Mouse (Mus musculus) gastrocnemius, postnatal 10 days (tissue): ENCODE results near the gene F7. TPM values are rescaled to one million over a fixed set of nuclear protein-coding genes. Genes with fewer than 3 reads are reported as not detected.

Experiments used
- DNase-seq: peaks from one replicate; pipeline ENCODE4 v3.0.0; 2021; ENCODE audit warnings: mixed read lengths
- long read RNA-seq, 2 experiments: library from polyadenylated mRNA; stranded (forward); transcript quantifications; one replicate each; pipeline ENCODE4 v2.0.0; 2021
- total RNA-seq, 2 experiments: library from RNA; stranded (reverse); gene quantifications; 2 replicates each; pipeline ENCODE4 v1.2.3; 2021

F7 gene
- total RNA-seq: not detected
- long read RNA-seq, experiment 1: 0 reads
- long read RNA-seq, experiment 2: 0 reads

DNA sequence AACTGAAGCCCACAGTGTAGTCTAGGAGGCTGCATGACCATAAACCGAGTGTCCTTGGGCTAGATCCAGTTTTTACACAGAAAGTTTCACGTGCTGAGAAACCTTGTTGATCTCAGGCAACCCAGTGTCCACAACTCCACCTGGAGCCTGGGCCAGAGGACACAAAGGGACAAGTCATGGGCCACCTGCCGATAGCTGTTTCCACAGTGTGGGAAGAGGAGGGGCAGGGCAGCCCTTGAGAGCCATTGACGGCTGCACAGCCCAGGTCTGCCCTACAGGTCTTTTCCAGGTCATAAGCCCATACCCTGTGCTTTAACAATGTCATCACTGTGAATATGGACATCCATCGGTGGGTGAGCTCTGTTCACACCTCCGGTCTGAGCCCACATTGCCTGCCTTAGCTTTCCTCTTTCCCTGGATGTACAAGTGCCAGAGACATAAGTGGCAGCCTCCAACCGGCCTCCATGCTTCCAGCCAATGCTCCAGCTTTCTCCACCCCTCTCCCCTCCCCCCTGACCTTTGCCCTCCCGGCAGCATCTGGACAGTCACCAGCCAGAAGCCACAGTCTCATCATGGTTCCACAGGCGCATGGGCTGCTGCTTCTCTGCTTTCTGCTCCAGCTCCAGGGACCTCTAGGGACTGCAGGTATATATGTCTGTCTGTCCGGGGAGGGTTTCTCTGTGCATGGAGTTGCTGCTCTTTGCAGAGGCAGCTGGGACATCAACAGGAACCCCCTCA lies at the start of gene F7:
F7 (plus strand) TSS at position 548 of the 738 bp plus-strand sequence.
- DNase-seq: no peak

DNA sequence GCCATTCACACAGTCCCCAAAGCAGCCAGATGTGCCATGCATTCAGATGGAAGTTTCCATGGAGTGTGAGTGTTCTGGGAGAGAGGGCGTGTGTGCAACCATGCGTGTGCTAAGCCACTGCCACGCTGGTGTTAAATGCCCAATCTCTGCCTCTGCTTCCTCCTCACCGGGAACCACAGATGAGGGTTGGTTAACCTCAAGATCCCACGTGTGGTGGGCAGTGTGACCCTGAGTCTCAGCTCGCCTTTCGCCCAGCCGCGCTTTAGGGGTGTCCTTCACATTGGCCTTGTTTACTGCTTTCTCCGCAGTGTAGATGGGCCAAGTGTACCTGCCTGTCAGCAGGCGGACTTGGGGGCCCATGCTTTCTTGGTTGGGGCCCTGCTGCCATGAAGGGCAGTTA lies 49.5 kb upstream of the F7 start:
- no peak for DNase-seq

DNA sequence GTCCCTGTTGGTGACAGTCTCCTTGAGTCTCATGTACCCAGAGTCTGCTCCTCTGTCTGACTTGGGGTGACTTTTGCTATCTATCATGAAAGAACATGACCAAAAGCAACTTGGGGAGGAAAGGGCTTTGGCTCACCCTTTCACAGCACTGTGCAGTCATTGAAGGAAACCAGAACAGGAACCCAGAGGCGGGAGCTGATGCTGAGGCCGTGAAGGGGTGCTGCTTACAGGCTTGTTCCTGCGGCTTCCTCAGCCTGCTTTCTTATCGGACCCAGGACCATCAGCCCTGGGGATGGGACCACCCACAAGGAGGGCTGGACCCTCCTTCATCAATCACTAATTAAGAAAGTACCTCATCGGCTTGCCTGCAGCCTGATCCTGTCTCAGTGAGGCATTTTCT lies 49.1 kb upstream of the F7 start:
- no peak for DNase-seq

DNA sequence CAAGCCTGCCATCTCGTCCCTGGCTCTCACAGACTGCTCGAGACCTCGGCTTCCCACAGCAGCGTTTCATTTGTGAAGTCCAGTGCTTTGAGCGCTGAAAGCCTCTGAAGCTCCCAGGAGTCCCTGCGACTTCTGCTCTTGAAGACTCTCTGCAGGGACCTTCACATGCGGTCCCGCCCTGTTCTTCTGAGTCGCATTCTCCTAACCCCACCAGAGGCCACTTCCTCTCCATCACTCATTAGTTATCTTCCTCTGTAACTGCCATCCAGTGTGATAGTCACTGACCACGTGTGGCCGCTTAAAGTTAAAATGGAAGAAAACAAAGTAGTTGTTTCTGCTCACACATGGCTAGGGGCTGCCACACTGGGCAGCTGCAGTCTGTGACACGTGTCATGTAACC lies 48.5 kb upstream of the F7 start:
- DNase-seq: no peak

DNA sequence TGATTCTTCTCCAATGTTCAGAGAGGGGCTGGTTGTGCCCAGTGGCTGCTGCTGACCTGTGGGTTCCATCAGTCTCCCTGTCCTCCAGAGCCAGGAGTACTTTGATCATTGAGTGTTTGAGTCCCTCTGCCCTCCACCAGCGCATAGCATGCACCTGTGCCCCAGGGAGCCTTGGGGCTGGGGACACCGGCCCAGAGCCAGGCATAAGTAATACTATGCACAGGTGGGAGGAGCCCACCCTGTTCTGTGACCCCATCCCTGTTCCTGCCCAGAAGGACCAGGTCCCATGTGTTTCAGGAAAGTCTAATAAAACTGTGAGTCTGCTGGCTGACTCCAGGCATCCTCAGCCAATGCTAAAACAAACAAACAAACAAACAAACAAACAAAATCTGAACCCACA lies 47.5 kb upstream of the F7 start:
- DNase-seq: no peak

DNA sequence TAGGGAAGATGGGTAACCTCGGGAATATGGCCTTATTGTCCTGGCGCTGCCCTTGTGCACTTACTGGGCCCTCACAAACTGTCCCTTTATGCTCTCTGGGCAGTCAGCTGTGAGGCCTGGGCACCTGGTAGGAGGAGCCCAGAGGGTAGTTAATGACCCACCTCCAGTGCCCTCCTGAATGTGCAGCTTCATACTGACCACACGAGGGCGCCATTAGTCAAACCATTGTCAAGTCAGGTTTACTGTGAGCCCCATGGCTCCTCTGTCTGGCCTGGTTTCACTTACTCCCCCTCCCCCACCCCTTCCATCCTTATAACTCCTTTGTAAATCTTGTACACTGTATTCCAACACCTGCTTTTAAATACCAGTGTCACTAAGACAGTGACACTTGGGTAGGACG lies 47.1 kb upstream of the F7 start:
- DNase-seq: peak; percentile 57

DNA sequence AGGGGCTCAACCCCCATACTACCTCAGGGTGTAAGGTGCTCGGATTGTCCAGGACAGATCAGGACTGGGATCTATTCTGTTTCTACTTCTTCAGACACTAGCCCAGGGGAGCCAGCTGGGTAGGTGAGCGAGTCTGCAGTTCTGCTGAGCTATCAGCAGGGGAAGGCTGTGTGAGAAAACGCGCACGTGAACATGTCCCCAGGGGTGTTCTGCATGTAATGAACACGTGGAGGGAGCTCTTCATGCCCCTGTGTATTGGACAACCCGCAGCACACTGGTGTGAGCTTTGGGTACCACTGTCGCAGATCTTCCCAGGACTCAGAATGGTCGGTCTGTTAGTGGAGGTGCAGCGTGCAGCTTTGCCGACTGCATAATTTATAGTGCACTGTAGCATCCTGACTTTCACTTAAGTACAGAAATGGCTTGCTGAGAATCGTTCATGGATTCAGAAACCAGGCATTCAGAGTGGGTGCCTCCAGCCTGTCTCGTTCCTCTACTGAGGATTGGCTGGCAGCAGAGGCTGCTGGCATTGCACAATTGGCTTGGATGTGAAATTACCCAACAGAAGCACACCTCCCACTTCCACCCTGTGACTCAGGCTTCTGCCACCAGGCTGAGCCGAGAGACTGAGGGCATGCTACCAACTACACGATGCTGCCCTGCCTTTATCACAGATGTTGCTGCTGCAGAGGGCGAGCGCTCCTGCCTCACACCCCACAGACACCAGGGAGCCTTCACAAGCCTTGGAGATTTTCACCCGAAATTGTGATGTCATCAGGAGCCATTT lies 42.0 kb upstream of the F7 start:
- no peak for DNase-seq

DNA sequence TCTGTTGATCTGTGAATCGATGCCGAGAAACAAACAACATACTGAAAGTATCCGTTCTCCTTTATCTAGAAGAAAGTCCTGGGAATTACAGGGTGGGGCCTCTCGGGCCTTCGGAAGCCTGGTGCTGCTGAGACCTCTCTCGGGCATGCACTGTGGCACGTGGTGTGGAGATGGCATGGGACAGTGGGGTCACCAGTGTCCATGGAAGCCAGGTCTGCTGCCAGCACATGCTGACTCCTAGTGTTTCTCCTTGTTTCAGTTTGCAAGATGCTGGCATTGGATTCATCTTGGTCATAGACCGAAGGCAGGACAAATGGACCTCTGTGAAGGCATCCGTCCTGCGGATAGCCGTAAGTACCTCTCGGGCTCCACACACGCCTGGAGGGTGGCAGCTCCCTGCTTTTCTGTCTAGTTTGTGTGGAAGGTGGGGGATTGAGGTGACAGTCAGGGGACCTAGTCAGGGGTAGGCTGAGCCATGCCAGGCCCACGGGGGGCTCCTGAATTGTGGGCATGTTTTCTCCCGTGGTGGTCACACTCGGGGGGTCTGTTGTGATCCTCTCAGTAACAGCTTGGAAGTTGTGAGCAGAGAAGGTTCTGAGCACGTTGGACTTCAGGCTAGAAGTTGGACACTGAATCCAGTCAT lies 41.1 kb upstream of the F7 start:
- DNase-seq: no peak

DNA sequence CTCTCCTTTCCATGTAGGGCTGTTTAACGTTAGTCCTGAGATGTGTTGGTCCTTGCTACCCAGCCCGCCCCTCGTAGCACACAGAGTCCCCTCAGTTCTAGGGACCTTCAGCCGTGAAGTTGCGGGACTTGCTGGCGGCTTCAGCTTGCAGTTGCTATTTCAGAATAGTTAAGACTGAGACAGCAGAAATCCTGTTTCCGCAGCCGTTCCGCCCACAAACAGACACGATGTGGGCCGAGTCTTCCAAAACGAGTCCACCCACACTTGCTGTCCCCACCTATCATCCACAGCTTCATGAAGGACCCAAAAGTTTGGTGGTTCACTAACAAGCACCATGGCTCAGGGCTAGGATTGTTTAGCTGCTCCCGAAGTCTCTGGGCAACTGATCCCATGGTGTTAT lies 40.6 kb upstream of the F7 start:
- DNase-seq: no peak

DNA sequence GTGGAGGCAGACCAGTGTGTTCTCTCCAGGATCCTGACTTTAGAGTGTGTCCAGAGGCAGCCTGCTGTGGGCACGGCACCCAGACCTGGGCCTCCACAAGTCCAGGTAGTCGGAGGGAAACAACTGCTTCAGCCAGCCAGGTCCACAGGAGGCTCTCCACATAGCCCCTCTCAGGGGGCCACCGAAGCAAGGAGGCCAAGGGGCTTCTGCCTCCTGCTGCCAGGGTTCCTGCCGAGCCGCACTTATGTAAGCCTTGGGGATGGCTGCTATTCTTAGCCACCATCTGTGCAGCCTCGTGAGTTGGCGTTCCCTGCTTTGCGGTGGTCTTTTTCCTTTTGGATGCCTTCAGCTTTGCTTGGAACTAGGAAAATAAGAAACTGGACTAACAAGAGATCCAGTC lies 38.3 kb upstream of the F7 start:
- DNase-seq: no peak

DNA sequence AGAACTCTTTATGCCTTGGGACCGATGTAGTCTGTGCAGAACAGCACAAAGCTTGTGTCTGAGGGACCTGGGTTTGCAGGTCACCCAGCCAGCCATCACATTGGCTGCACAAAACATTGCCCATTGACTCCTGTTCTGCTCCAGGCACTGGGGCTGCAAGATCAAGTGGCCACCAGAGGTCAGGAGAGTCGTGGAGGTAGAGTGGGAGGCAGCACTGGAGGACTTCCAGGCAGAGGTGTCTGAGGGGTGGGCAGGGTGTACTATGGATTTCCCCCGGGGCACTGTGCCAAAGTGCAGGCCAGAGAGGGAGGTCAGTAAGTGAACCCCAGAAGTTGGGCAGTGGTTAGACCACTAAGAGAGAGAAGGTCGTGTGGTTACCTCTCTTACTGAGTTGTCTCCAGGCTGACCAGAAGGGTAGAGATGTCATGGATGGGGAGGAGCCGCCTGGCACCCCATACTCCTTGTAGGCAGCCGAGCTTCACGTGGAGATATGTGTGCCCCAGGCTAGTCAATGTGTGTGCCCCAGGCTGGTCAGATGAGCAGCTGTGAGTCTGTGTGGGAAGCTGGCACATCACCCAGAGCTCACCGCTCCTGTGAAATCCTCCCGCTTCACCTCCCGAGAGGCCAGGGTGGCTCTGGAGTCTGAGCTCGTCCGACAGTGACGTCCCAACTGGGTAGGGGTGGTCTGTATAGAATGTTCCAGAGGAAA lies 37.0 kb upstream of the F7 start:
- DNase-seq: no peak

DNA sequence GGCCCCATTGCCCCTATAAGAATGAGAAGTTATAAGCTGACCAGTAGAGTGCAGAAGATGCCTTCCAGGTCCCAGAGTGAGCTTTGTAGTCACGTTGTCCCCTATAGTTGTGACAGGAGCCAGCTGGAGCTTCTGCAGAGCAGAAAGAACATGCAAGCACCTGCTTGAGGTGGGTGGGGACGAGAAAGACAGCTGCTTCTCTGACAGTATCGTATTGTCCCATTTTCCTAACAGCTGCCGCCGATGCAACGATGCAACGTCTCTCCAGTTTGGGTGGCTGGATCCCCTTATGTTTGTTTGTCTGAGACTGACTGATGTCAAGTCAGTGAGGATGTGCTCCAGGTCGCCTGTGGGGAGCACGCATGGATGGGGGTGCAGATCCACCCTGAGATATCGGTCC lies 34.4 kb upstream of the F7 start:
- DNase-seq: no peak

DNA sequence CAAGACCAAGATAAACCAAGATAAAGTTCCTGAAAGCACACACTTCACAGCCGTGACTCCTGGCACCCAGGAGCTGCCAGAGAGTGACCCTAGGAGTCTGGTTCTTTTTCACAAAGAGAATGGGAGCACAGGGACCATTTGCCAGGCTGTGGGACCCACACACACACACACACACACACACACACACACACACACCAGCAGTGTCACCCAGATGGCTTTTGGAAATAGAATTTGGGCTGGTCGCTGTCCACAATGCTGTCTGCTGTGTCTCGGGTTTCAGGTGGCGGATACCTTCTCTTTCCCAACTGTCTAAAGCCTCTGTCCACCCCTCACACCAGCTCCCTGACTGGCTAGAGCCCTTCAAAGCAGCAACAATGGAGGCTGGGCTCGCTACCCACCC lies 31.4 kb upstream of the F7 start:
- no peak for DNase-seq

DNA sequence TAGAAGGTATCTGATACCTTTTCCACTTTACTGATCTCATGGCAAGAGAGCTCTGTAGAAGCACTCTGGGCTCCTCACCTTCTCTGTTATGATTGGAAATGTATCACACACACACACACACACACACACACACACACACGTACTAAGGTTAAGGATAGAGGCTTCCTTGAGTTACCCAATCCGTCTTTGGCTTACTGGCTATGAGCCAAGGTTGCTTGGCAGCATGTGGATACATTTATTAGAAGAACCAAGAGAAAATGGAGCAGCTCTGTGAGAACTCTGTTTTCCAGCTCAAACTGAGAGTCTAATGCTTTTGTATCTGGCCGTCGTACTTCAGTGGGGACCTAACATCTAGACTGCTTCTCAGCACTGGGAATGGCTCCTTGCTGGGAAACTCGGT lies 30.4 kb upstream of the F7 start:
- DNase-seq: no peak

DNA sequence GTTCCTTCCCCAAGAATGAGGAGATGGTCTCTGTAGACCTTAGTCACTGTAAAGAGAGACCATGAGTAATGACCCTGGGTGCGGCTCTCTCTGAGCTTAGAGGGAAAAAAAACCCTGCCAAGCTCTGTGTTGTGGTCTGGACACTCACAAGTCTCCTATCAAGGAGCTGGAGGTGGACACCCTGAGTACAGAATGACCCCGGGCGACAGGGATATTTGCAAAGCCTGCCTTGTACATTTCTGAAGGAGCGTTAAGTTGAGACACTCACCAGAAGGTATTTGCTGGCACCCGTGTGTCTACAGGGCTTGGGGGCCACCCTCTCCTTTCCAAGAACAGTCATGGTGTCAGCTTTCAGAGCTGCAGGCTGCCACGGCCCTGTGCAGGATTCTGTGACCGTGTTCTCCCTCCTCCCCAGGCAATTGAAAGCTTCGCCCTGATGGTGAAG lies 29.0 kb upstream of the F7 start:
- peak; percentile 25 for DNase-seq

DNA sequence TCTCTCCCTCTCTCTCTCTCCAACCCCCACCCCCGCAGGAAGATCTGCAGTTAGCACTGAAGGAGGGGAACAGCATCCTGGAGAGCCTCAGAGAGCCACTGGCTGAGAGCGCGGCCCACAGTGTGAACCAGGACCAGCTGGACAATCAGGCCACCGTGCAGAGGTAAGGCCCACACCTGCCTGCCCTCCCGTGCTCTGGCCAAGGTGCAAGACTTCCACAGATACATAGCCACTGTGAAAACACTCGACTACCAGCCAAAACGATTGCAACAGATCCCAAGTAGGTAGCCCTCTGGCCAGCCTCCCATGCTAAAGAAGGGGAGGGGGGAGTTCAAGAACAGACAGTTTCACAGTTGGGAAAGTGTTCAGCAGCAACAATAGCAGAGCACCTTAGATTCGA lies 27.5 kb upstream of the F7 start:
- DNase-seq: no peak

DNA sequence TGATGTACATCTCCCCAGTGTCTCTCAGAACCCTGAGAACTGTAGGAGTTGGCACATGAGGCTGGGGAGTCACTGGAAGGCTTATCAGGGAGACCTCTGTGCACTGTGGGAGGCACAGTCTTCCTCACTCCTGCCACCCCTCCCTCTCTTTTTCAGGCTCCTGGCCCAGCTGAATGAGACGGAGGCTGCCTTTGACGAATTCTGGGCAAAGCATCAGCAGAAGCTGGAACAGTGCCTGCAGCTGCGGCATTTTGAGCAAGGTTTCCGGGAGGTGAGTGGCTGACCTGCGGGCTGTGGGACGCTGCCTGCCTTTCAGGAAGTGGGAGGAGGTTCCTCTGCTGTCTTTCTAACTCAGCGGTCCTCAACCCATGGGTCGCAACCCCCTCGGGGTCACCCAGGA lies 26.0 kb upstream of the F7 start:
- DNase-seq: no peak

DNA sequence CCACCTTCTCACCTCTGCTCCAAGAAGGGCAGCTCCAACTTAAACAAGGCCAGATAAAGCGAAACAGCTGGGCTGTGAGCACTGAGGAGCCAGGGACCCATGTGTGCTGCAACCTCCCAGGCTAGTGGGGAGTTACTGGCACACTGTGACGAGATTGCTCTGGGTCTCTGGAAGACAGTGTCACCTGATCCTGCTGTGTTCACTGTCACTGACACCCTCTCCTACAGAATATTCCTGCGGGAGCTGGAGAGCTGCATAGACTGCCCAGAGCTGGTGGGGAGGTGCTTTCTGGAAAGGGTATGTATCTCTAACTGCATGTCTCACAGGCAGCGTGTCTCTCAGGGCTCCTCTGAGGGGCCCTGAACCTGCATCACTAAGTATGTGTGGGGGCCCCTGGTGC lies 18.4 kb upstream of the F7 start:
- no peak for DNase-seq

DNA sequence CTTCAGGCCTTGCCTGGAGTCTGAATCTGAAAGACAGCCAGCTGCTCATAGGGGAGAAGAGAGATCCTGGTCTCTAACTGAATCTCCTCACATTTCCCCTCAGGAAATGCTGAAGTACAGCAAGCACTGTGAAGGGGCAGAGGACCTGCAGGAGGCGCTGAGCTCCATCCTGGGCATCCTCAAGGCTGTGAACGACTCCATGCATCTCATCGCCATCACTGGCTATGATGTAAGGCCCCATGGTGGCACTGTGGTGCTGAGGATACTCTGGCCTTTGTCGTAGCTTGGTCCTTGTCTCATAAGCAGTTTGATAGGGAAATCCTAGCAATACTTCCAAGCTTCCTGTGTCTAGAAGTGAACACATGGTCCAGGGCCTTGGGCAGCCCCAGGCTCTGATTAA lies 15.5 kb upstream of the F7 start:
- DNase-seq: no peak

DNA sequence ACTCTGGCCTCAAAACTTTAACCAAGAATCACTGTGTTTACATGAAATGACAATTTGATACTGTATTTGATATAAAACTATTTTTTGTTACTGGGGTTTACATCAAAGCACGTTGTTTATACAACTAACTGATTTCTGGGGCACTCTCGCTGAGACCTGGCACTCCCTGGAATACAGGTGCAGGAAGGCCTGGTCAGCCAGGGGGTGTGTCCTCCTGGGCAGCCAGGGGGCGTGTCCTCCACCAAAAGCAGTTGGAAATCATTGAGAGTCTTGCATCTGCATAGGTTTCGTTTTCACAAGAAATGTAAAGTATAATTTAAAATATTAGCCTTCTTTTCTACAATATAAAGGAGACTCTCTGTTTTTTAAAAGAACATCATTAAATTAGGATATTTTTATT lies 6.3 kb upstream of the F7 start:
- DNase-seq: no peak

DNA sequence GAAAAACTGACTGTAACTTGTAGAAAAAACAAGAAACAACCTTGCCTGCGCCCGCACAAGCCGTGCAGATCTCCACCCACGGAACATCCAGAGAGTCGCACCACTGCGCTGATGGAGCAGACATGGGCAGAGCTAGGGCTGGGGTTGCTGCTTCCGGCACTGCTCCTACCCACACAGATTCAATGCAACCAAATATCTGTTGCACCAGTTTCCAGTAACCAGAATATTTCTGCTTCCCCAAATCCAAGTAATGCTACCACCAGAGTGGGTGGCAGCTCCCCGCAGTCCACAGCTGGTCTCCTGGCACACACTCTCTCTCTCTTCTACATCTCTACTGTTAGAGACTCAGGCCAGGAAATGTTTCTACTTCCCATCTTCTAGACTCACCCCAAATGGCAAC lies 4.0 kb upstream of the F7 start:
- no peak for DNase-seq

DNA sequence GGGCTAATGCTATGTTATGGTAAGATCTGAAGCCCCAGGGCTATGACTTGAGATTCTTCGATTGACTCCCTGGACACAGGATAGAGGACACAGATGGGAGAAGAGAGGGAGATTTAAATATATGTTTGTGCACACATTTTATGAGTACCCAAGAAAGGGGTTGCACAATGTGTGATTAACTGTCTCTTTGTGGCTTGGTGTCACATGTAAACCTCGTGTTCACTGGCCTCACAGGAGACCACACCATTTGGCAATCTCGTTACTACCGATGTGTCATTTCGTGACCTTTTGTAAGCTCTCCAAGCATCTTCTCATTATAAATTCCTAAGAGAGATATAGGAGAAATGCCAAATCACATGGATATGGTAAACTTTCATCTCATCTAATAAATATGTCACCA lies 1.8 kb downstream of the F7 start:
- DNase-seq: no peak

DNA sequence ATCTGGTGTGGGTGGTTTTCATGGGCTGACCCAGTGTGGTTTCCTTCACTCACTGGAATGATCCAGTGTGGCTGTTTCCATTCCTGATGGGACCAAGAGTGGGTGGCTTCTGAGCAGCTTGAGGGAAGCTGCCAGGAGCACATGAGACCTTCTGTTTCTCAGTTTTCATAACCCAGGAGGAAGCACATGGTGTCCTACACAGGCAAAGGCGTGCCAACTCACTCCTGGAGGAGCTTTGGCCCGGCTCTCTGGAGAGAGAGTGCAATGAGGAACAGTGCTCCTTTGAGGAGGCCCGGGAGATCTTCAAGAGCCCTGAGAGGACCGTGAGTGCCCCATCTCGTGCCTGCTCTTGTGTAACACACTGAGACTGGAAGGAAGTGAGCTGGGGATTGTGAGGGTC lies 2.6 kb downstream of the F7 start:
- DNase-seq: no peak
